Mouse (Mus musculus) spleen, adult 18-20 months (tissue): ENCODE results near the gene Arhgap15.

ENCODE experiments used
- DNase-seq, 2 experiments: peaks; one replicate each; pipeline ENCODE4 v3.0.0; 2022; ENCODE audit warnings: mixed read lengths in 2 of 2

Gene Arhgap15

GRCm38 (mm10) chr2:44044088-44044487 is 295.5 kb downstream of the Arhgap15 start:
- DNase-seq = no peak

DNA sequence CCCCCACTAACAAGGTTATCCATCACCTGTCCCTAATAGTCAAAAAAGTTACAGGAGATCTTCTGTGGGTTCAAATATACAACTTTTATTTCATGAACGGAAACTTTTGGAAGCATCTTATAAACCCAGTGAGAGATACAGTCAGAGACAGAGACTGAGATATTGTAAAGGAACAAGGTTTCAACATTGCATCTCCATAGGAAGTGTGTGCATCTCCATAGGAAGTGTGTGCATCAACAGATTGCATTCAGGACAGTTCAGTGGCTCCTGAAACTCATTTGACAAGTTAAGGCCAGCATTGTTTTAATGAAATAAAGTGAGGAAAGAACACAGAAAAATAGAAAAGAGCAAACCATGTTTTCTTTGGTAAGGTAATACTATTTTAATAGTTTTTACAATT is 296.0 kb downstream of the Arhgap15 start:
- DNase-seq = no peak

DNA sequence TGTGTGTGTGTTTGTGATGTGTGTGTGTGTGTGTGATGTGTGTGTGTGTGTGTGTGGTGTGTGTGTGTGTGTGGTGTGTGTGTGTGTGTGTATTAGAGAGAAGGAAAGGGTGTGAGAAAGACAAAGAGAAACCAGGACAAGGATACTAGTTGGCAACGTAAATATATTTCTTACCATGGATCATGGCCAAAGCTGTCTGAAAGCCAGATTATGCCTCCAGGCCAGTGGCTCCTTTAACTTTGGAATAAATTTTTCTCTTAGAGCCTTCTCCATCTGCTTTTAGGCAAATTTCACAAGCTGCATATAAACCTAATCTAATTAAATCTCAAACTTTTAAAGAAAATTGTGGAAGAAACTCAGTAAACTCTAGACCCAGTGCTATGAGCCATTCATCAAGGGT is 296.6 kb downstream of the Arhgap15 start:
- DNase-seq = no peak

DNA sequence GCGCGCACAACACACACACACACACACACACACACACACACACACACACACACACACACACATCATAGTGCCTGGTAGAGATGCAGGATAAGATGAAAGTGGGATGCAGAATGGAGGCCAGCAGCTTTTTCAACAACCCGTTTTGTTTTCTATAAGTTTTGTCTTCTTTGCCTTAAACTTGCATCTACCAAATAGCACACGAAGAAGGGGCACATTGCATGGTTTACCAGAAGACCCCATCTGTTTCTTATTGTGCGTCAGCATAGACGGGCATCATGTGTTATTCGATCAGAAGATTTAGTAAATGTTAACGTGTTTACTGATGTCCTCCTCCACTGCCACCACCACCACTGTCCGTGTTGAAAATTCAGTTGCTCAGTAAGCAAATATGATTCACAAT is 311.7 kb downstream of the Arhgap15 start:
- DNase-seq = no peak

DNA sequence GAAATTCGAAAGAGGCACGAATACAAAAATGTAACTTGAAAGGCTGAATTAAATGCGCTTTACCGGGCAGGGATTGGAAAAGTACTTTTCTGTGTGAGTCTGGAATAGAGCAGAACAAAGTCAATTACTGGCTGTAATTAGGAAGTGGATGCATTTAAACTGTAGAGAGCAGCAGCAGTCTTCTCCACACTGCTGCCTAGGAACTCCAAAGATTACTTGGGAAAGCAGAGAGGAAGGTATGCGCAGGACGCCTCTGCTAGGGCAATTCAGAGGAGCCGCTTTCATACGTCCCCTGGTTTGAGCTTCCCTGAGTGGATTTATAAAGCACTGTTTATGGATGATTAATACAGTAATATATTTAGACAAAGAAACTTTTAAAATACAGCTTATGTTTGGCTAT is 312.1 kb downstream of the Arhgap15 start:
- no peak for DNase-seq

- DNase-seq = no peak
Observed at GRCm38 (mm10) chr2:44065067-44065466, 316.4 kb downstream of the Arhgap15 start.

- DNase-seq = no peak
Observed at GRCm38 (mm10) chr2:44068151-44068840, 319.7 kb downstream of the Arhgap15 start.

GRCm38 (mm10) chr2:44068906-44069305 is 320.3 kb downstream of the Arhgap15 start:
- DNase-seq = no peak

GRCm38 (mm10) chr2:44076570-44076969 is 327.9 kb downstream of the Arhgap15 start:
- DNase-seq = no peak

- no peak for DNase-seq
Observed at GRCm38 (mm10) chr2:44080530-44080929, 331.9 kb downstream of the Arhgap15 start.

DNA sequence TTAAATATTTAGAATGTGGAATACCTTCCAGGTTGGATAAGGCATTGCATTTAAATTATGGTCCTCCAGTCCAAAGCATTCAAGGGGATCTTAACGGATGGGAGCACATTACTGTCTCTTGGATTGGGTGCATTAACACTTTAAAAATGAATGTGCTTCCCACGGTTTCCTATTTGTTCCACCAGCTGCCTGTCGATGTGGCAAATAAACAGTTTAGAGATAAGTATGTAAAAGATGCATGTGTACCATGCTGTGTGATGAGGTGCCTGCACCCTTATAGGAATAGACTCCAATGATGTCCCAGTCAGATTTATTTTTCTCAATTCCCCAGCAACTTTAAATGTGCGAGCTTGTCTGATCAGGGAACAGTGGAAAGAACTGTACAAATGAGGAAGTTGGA is 332.6 kb downstream of the Arhgap15 start:
- DNase-seq = no peak

- no peak for DNase-seq
Observed at GRCm38 (mm10) chr2:44084471-44084870, 335.8 kb downstream of the Arhgap15 start.

DNA sequence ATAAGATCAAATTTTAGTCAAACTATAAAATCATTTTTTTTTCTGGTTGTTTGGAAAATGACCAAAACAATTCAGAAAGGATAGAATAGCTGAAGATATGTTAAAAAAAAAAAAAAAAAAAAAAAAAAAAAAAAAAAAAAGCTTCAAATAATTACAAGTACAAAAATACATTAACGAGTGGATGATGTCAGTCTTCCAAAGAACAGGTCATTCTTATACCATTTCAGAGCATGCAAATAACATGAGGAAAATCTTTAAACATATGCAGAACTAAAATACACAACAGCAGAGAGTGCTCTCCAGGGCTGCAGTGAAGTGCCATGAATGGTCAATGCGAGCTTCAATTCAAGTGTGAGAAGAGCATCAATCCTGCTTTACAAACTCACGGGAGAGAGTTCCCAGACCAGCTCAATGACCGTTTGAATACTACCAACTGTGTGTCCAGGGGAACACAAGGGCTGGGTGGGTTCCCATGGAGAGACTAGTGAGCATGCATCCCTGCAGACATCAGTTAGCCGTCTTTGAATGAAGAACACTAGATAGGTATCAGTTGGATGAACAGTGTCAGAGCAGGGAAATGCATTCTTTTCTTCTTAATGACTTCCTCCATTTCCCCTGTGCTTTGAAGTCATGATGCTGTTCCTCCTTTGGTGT is 337.9 kb downstream of the Arhgap15 start:
- no peak for DNase-seq

- no peak for DNase-seq
Observed at GRCm38 (mm10) chr2:44098552-44098951, 349.9 kb downstream of the Arhgap15 start.

GRCm38 (mm10) chr2:44102351-44102750 is 353.7 kb downstream of the Arhgap15 start:
- DNase-seq = no peak

DNA sequence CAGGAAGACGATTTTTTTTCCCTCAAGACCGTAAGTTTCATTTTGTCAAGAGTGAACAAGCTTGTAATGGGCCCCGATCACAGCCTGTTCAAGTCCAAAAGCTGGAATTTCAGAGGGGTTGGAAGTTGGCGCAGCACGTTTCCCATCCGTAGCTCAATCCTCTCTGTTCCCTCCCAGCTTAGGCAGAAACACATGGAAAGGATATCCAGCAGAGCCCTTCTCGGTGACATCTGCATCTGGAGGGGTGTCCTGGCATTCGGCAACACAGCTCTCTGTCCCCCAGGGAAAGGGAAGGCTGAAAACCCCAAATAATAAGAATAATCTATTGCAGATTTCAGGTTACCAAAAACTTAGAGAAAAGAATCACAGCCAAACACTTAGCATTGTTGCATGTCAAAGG is 354.7 kb downstream of the Arhgap15 start:
- no peak for DNase-seq

GRCm38 (mm10) chr2:44103742-44104141 is 355.1 kb downstream of the Arhgap15 start:
- no peak for DNase-seq

GRCm38 (mm10) chr2:44104282-44105197 is 355.9 kb downstream of the Arhgap15 start:
- no peak for DNase-seq

- DNase-seq = no peak
Observed at GRCm38 (mm10) chr2:44105198-44105555, 356.6 kb downstream of the Arhgap15 start.

GRCm38 (mm10) chr2:44106359-44106758 is 357.7 kb downstream of the Arhgap15 start:
- no peak for DNase-seq

DNA sequence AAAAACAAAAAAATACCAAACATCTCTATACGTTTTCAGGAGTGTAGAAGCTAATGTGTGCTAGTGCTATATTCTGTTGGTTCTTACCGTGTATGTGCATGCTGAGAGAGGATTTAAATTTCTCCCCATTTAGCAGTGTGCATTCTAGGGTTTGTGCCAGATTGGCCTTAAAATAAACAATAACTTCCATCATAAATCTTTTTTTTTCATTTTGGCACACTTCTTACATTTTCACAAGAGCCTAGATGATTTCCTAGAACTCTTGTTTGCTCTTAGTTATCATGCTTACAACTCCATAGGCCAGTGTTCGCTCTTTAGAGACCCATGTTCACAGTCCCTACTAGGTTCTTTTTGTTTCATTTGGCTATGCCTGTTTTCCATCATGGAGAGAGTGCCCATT is 362.7 kb downstream of the Arhgap15 start:
- no peak for DNase-seq

GRCm38 (mm10) chr2:44112990-44113798 is 364.6 kb downstream of the Arhgap15 start:
- no peak for DNase-seq

- DNase-seq = no peak
Observed at GRCm38 (mm10) chr2:44114296-44114695, 365.7 kb downstream of the Arhgap15 start.
